27 mouse cellular contexts compared by ENCODE assay signal in genomic region chr13:42887701-42888100, GRCm38 (mm10).
"Had no signal": no experiment of that assay in that cellular context is flagged by ENCODE, and none has a peak within 500 bp of the region (broad histone marks: within the 10 kb centered on the region; RNA-seq: fewer than 3 reads in every experiment).

No protein-coding gene starts in this region.

- H3K36me3 ChIP-seq: heart, embryonic 13.5 days; heart, embryonic 15.5 days; intestine, embryonic 15.5 days; limb, embryonic 13.5 days; limb, embryonic 15.5 days; liver, embryonic 12.5 days had no signal

- ATAC-seq: hindbrain, embryonic 16.5 days; inflammation-experienced regulatory T-cells, adult 6 months; intestine, embryonic 15.5 days; intestine, postnatal 0 days; liver, embryonic 12.5 days had no signal

- H3K9ac ChIP-seq: heart, embryonic 13.5 days; heart, embryonic 15.5 days; hindbrain, embryonic 14.5 days; intestine, embryonic 15.5 days; limb, embryonic 13.5 days; limb, embryonic 15.5 days; liver, embryonic 12.5 days; liver, embryonic 14.5 days had no signal

- H3K27me3 ChIP-seq: heart, embryonic 13.5 days; heart, embryonic 15.5 days; intestine, embryonic 15.5 days; limb, embryonic 13.5 days; limb, embryonic 15.5 days; liver, embryonic 12.5 days had no signal

- H3K4me3 ChIP-seq: gastrocnemius, adult 2 months; heart, embryonic 13.5 days; heart, embryonic 15.5 days; intestine, embryonic 15.5 days; layer of hippocampus, adult 2 months; limb, embryonic 13.5 days; limb, embryonic 15.5 days; liver, embryonic 12.5 days had no signal

- H3K27ac ChIP-seq: gastrocnemius, adult 2 months; heart, embryonic 13.5 days; heart, embryonic 15.5 days; hindbrain, embryonic 14.5 days; intestine, embryonic 15.5 days; layer of hippocampus, adult 2 months; limb, embryonic 13.5 days; limb, embryonic 15.5 days; liver, embryonic 12.5 days; liver, embryonic 14.5 days had no signal

- H3K9me3 ChIP-seq: heart, embryonic 13.5 days; heart, embryonic 15.5 days; intestine, embryonic 15.5 days; limb, embryonic 13.5 days; limb, embryonic 15.5 days; liver, embryonic 12.5 days had no signal

- H3K4me2 ChIP-seq: heart, embryonic 11.5 days; heart, embryonic 13.5 days; heart, embryonic 15.5 days; hindbrain, embryonic 14.5 days; intestine, embryonic 15.5 days; limb, embryonic 13.5 days; limb, embryonic 15.5 days; liver, embryonic 12.5 days had no signal

- H3K4me1 ChIP-seq: limb, embryonic 13.5 days; limb, embryonic 15.5 days; liver, embryonic 12.5 days had no signal

- DNase-seq: gastrocnemius, adult 2 months; gastrocnemius, postnatal 10 days; gastrocnemius, postnatal 36 days; heart, adult 18-20 months; heart, postnatal 14 days; heart, postnatal 36 days; kidney, adult 18-20 months; kidney, adult 8-10 months; kidney, postnatal 10 days; kidney, postnatal 25 days; kidney, postnatal 4 days; layer of hippocampus, postnatal 36 days; left cerebral cortex, postnatal 4 days; lung, adult 18-20 months had no signal
